Mouse (Mus musculus) myocyte (in vitro differentiated cells): ENCODE data around the gene Pctp. TPM values are rescaled to one million over a fixed set of nuclear protein-coding genes. Genes with fewer than 3 reads are reported as not detected.

Experiments
- H3K27me3 ChIP-seq: one replicate; pipeline ENCODE4 v1.6.1; 2011; ENCODE audit not compliant: control insufficient read depth, insufficient read depth, insufficient read length
- H3K36me3 ChIP-seq: one replicate; pipeline ENCODE4 v1.6.1; 2011; ENCODE audit not compliant: control insufficient read depth, insufficient read depth
- H3K4me2 ChIP-seq: one replicate; pipeline ENCODE4 v1.6.1; 2011; ENCODE audit warnings: low read depth, control low read depth
- H3K4me3 ChIP-seq: one replicate; pipeline ENCODE4 v1.5.1; 2011; ENCODE audit warnings: mild to moderate bottlenecking, control low read depth, moderate library complexity
- H3K79me2 ChIP-seq: one replicate; pipeline ENCODE4 v1.6.1; 2011; ENCODE audit not compliant: control insufficient read depth, insufficient read depth
- H3ac ChIP-seq: one replicate; pipeline ENCODE4 v1.6.1; 2011; ENCODE audit not compliant: control insufficient read depth, insufficient read length
- CEBPB ChIP-seq: IDR thresholded peaks from 2 replicates; pipeline ENCODE4 v1.6.1; 2011; ENCODE audit warnings: mild to moderate bottlenecking, moderate library complexity; ENCODE audit not compliant: poor library complexity, insufficient read depth, severe bottlenecking
- E2F4 ChIP-seq: IDR thresholded peaks from one replicate; pipeline ENCODE4 v1.6.1; 2011; ENCODE audit warnings: mild to moderate bottlenecking, control low read depth, moderate library complexity; ENCODE audit not compliant: insufficient read depth
- MAX ChIP-seq: IDR thresholded peaks from one replicate; pipeline ENCODE4 v1.6.1; 2011; ENCODE audit warnings: low read depth, mild to moderate bottlenecking, control low read depth
- MYOD1 ChIP-seq, 3 experiments: IDR thresholded peaks; one replicate each; pipeline ENCODE4 v1.6.1; 2011; ENCODE audit warnings: control low read depth in 2 of 3, low read depth in 2 of 3, mild to moderate bottlenecking in 2 of 3, moderate library complexity in 1 of 3; ENCODE audit not compliant: insufficient read length in 2 of 3, control insufficient read depth in 1 of 3
- MYOG ChIP-seq, 3 experiments: IDR thresholded peaks; one replicate each; pipeline ENCODE4 v1.6.1; 2011; ENCODE audit warnings: control low read depth in 2 of 3, low read depth in 2 of 3, mild to moderate bottlenecking in 2 of 3; ENCODE audit not compliant: insufficient read length in 2 of 3, control insufficient read depth in 1 of 3, insufficient read depth in 1 of 3
- POLR2A ChIP-seq: IDR thresholded peaks from one replicate; pipeline ENCODE4 v1.6.1; 2011; ENCODE audit warnings: low read depth, mild to moderate bottlenecking, control low read depth, moderate library complexity; ENCODE audit not compliant: insufficient read length
- POLR2AphosphoS2 ChIP-seq: IDR thresholded peaks from one replicate; pipeline ENCODE4 v1.6.1; 2011; ENCODE audit warnings: low read depth, control low read depth; ENCODE audit not compliant: insufficient read length
- REST ChIP-seq: IDR thresholded peaks from one replicate; pipeline ENCODE4 v1.6.1; 2011; ENCODE audit warnings: mild to moderate bottlenecking, control low read depth, moderate library complexity; ENCODE audit not compliant: insufficient read depth, insufficient read length
- SRF ChIP-seq: IDR thresholded peaks from one replicate; pipeline ENCODE4 v1.6.1; 2011; ENCODE audit warnings: low read depth; ENCODE audit not compliant: control insufficient read depth, insufficient read length
- TCF12 ChIP-seq: IDR thresholded peaks from one replicate; pipeline ENCODE4 v1.6.1; 2011; ENCODE audit warnings: mild to moderate bottlenecking, control low read depth; ENCODE audit not compliant: poor library complexity, insufficient read depth, severe bottlenecking
- TCF3 ChIP-seq: IDR thresholded peaks from one replicate; pipeline ENCODE4 v1.6.1; 2011; ENCODE audit warnings: low read depth, control low read depth; ENCODE audit not compliant: insufficient read length
- USF1 ChIP-seq: IDR thresholded peaks from one replicate; pipeline ENCODE4 v1.6.1; 2011; ENCODE audit warnings: low read depth, mild to moderate bottlenecking, control low read depth, moderate library complexity
- polyA plus RNA-seq: library from polyadenylated mRNA; unstranded; fragments of >200 nt; fragmentation: generic; extraction: Trizol; gene quantifications from one replicate; pipeline ENCODE4 v1.2.1, GENCODE M21; 2012; ENCODE audit warnings: missing spikeins

The Pctp gene
- polyA plus RNA-seq, 1 experiment, result 1.1 TPM

DNA sequence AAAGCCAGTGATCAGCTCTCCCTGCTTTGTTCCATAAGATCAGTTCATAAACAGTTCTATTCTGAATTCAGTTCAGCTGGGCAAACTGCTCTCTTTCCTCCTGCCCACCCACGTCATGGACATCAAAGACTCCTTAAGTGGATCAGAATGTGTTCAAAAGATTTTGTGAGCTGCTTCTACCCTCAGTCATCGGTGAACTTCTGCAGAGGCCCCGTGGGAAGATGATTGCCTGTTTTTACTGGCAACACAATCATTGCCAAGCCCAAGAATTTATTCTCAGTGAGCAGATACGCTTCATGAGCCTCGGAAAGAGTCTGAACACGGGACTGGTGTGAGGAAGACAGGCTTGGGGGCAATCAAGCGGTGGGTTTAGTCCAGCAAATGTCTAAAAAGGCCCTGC, 24.5 kb upstream of the Pctp start:
- no peaks in the 10 kb centered on the region for H3K36me3 ChIP-seq
- TF ChIP-seq TCF12, result no peak
- no peak for TF ChIP-seq USF1
- no peak for TF ChIP-seq MYOG (IDR thresholded peaks at IDR 0.05; ENCODE audit: control insufficient read depth in 1 of 3, insufficient read depth in 1 of 3, insufficient read length in 2 of 3, low read depth in 2 of 3)
- TF ChIP-seq TCF3, result no peak
- no peak for TF ChIP-seq MYOD1 (IDR thresholded peaks at IDR 0.05; ENCODE audit: control insufficient read depth in 1 of 3, insufficient read length in 2 of 3, low read depth in 2 of 3)
- TF ChIP-seq POLR2AphosphoS2, result no peak
- no peak for TF ChIP-seq CEBPB
- no peak for TF ChIP-seq SRF
- no peak for TF ChIP-seq POLR2A
- TF ChIP-seq E2F4, result no peak
- TF ChIP-seq REST, result no peak
- TF ChIP-seq MAX, result no peak
- peak overlapping the region; percentile 13 for H3K4me2 ChIP-seq
- no peak overlapping the region for H3K4me3 ChIP-seq
- H3K79me2 ChIP-seq, result no peaks in the 10 kb centered on the region
- no peak overlapping the region for H3ac ChIP-seq
- no peaks in the 10 kb centered on the region for H3K27me3 ChIP-seq

DNA sequence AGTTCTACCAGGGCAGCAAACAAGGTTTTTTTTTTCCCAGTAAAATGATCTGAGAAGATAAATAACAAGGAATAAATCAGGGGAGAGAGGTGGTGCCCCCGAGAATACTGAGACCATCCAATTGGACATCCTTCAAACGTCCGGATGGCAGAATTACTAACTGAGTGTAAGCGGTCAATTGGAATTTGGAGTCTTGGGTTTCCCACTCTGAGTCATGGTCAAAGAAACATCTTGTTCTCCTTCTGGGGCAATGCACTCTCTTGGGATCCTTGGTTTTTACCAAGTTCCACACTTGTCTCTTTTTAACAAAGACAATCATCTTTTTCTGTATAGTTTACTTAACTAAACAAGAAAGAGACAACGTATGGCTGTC, 24.1 kb upstream of the Pctp start:
- no peak overlapping the region for H3K4me3 ChIP-seq
- TF ChIP-seq POLR2A (no peak), TCF3 (no peak), MYOD1 (IDR thresholded peaks at IDR 0.05; ENCODE audit: control insufficient read depth in 1 of 3, insufficient read length in 2 of 3, low read depth in 2 of 3) (no peak), POLR2AphosphoS2 (no peak), CEBPB (no peak), E2F4 (no peak), MYOG (IDR thresholded peaks at IDR 0.05; ENCODE audit: control insufficient read depth in 1 of 3, insufficient read depth in 1 of 3, insufficient read length in 2 of 3, low read depth in 2 of 3) (no peak), USF1 (no peak), SRF (no peak), REST (no peak), TCF12 (no peak), MAX (no peak)
- H3K4me2 ChIP-seq, result peak overlapping the region; percentile 65
- H3K79me2 ChIP-seq, result no peaks in the 10 kb centered on the region
- no peak overlapping the region for H3ac ChIP-seq
- H3K27me3 ChIP-seq, result no peaks in the 10 kb centered on the region
- no peaks in the 10 kb centered on the region for H3K36me3 ChIP-seq

DNA sequence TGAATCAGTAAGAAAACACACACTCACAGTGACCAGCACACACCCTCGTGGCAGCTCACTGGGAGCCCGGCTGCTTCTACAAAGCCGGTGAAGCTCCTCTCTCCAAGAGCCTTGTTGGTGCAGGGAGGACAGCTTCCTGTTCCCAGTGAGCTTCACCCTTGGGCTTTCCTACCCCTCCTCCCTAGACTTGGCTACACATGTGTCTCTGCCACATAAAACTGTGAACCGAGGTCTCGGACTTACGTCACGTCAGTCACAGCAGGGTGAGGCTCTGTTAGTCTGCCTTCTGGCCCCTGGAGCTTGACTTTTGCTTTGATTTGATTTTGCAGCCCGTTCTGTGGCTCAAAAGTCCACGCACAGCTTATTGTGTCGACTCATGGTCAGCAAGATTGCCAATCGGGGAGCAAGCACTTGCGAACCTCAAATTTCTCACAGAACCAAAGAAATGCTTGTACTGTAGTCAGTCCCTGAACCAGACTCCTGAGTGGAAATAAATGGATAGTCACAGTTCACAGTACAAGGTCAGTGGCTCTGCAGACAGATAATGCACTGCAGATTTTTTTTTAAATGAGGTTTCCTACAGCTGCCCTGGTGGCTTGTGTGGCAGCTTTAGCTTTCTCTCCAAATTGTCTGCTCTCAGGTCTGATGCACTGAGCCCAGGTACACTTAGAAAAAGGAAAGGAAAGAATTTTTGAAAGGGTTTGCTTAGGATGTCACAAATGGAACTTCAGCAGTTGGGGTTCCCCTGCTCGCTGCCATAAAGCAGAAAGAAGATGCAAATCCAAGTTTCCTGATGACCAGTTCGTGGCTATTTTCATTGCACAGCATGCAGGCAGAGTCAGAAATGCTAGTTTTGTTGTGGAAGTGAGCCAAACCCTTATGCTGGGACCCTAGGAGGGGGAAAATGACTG, 23.5 kb upstream of the Pctp start:
- Histone ChIP-seq H3ac (no peak overlapping the region), H3K79me2 (no peaks in the 10 kb centered on the region), H3K4me3 (no peak overlapping the region), H3K27me3 (no peaks in the 10 kb centered on the region), H3K4me2 (peak overlapping the region; percentile 65), H3K36me3 (no peaks in the 10 kb centered on the region)
- TF ChIP-seq MYOG (IDR thresholded peaks at IDR 0.05; ENCODE audit: control insufficient read depth in 1 of 3, insufficient read depth in 1 of 3, insufficient read length in 2 of 3, low read depth in 2 of 3), result no peak

- Histone ChIP-seq H3K79me2 (no peaks in the 10 kb centered on the region), H3K4me2 (no peak overlapping the region), H3K4me3 (no peak overlapping the region), H3ac (no peak overlapping the region), H3K36me3 (no peaks in the 10 kb centered on the region), H3K27me3 (no peaks in the 10 kb centered on the region)
- no peak for TF ChIP-seq MAX
- no peak for TF ChIP-seq MYOG (IDR thresholded peaks at IDR 0.05; ENCODE audit: control insufficient read depth in 1 of 3, insufficient read depth in 1 of 3, insufficient read length in 2 of 3, low read depth in 2 of 3)
- TF ChIP-seq E2F4, result no peak
Observed at GRCm38 (mm10) chr11:90019161-90019560, 16.5 kb upstream of the Pctp start.

- no peak for TF ChIP-seq MYOD1 (IDR thresholded peaks at IDR 0.05; ENCODE audit: control insufficient read depth in 1 of 3, insufficient read length in 2 of 3, low read depth in 2 of 3)
- no peak for TF ChIP-seq E2F4
- no peak for TF ChIP-seq POLR2AphosphoS2
- TF ChIP-seq MYOG (IDR thresholded peaks at IDR 0.05; ENCODE audit: control insufficient read depth in 1 of 3, insufficient read depth in 1 of 3, insufficient read length in 2 of 3, low read depth in 2 of 3), result no peak
- no peak for TF ChIP-seq TCF12
- no peak for TF ChIP-seq CEBPB
- TF ChIP-seq POLR2A, result no peak
- TF ChIP-seq USF1, result no peak
- H3K4me2 ChIP-seq, result no peak overlapping the region
- no peaks in the 10 kb centered on the region for H3K27me3 ChIP-seq
- no peaks in the 10 kb centered on the region for H3K36me3 ChIP-seq
- H3K79me2 ChIP-seq, result no peaks in the 10 kb centered on the region
- no peak overlapping the region for H3ac ChIP-seq
- no peak overlapping the region for H3K4me3 ChIP-seq
Observed at GRCm38 (mm10) chr11:90015281-90015680, 12.6 kb upstream of the Pctp start.
